Mouse (Mus musculus) CH12.LX (cell line): ENCODE results near the gene Pik3r2. TPM values are rescaled to one million over a fixed set of nuclear protein-coding genes. Genes with fewer than 3 reads are reported as not detected.

Experiments
- DNase-seq: peaks from one replicate; pipeline ENCODE4 v3.0.0-alpha.2; 2013; ENCODE audit errors: extremely low read depth
- H3K27ac ChIP-seq: 2 replicates; pipeline ENCODE4 v1.5.1; 2012; ENCODE audit warnings: low read depth, mild to moderate bottlenecking, control low read depth, moderate library complexity; ENCODE audit not compliant: insufficient read depth
- H3K27me3 ChIP-seq: replicated peaks from 2 replicates; pipeline ENCODE3; 2012; ENCODE audit warnings: inconsistent platforms
- H3K36me3 ChIP-seq, 2 experiments: replicated peaks in 1 of 2; 2 replicates each; pipeline versions ENCODE3 to v1.6.1; 2012; ENCODE audit warnings: inconsistent platforms in 1 of 2, low read length in 1 of 2, mild to moderate bottlenecking in 1 of 2, mixed read lengths in 1 of 2, moderate library complexity in 1 of 2; ENCODE audit not compliant: control insufficient read depth in 1 of 2, insufficient read depth in 1 of 2
- H3K4me1 ChIP-seq, 2 experiments: 2 replicates each; pipeline ENCODE4 v1.6.1; 2012; ENCODE audit warnings: inconsistent platforms in 1 of 2, moderate library complexity in 1 of 2; ENCODE audit not compliant: insufficient read depth in 2 of 2, control insufficient read depth in 1 of 2
- H3K4me2 ChIP-seq: 2 replicates; pipeline ENCODE4 v1.6.1; 2012; ENCODE audit warnings: low read depth, mild to moderate bottlenecking, control low read depth; ENCODE audit not compliant: poor library complexity, insufficient read depth, severe bottlenecking
- H3K4me3 ChIP-seq, 3 experiments: fragments of 150-350 bp in 1 of 3; sonication (generic) in 1 of 3; replicated peaks in 1 of 3; 2 replicates each; pipeline versions ENCODE3 to v1.5.1; 2011 to 2012; ENCODE audit warnings: low read depth in 2 of 3, low read length in 2 of 3, mild to moderate bottlenecking in 2 of 3, moderate library complexity in 2 of 3, control low read depth in 1 of 3, improper control_type of control experiment in 1 of 3, inconsistent platforms in 1 of 3, mixed read lengths in 1 of 3; ENCODE audit not compliant: poor library complexity in 1 of 3
- H3K79me2 ChIP-seq: replicated peaks from 2 replicates; pipeline ENCODE4 v1.6.1; 2012; ENCODE audit warnings: mild to moderate bottlenecking, moderate library complexity; ENCODE audit not compliant: control insufficient read depth, poor library complexity, insufficient read depth, severe bottlenecking; ENCODE audit errors: extremely low read depth
- H3K9ac ChIP-seq: 2 replicates; pipeline ENCODE4 v1.6.1; 2012; ENCODE audit warnings: low read depth, mild to moderate bottlenecking, control low read depth, moderate library complexity; ENCODE audit not compliant: insufficient read depth
- H3K9me3 ChIP-seq: replicated peaks from 2 replicates; pipeline ENCODE3; 2012; ENCODE audit warnings: low read length, inconsistent platforms, mixed read lengths
- BHLHE40 ChIP-seq: IDR thresholded peaks from 2 replicates; pipeline ENCODE4 v1.6.1; 2011; ENCODE audit warnings: mild to moderate bottlenecking, low read depth, low read length, improper control_type of control experiment
- CHD1 ChIP-seq: IDR thresholded peaks from 2 replicates; pipeline ENCODE4 v1.6.1; 2012; ENCODE audit warnings: low read depth, low read length, improper control_type of control experiment, inconsistent platforms
- CHD2 ChIP-seq: IDR thresholded peaks from 2 replicates; pipeline ENCODE4 v1.6.1; 2011; ENCODE audit warnings: low read length, improper control_type of control experiment
- ELF1 ChIP-seq: IDR thresholded peaks from 2 replicates; pipeline ENCODE4 v1.6.1; 2014; ENCODE audit warnings: low read depth, mild to moderate bottlenecking, inconsistent platforms, low read length, improper control_type of control experiment
- ETS1 ChIP-seq: conservative IDR thresholded peaks from 2 replicates; pipeline ENCODE4 v1.6.1; 2012; ENCODE audit warnings: low read depth, mild to moderate bottlenecking, inconsistent platforms, low read length, improper control_type of control experiment, moderate library complexity
- HCFC1 ChIP-seq: IDR thresholded peaks from 2 replicates; pipeline ENCODE4 v1.6.1; 2012; ENCODE audit warnings: low read depth, mild to moderate bottlenecking, inconsistent platforms, low read length, improper control_type of control experiment
- JUN ChIP-seq: IDR thresholded peaks from 2 replicates; pipeline ENCODE4 v1.6.1; 2011; ENCODE audit warnings: low read depth, mild to moderate bottlenecking, low read length, improper control_type of control experiment, moderate library complexity; ENCODE audit not compliant: insufficient read depth
- KAT2A ChIP-seq: IDR thresholded peaks from 2 replicates; pipeline ENCODE4 v1.6.1; 2012; ENCODE audit warnings: low read length, improper control_type of control experiment, inconsistent platforms; ENCODE audit not compliant: insufficient replicate concordance
- MAX ChIP-seq: IDR thresholded peaks from 2 replicates; pipeline ENCODE4 v1.6.1; 2011; ENCODE audit warnings: low read length, improper control_type of control experiment
- MAZ ChIP-seq: IDR thresholded peaks from 2 replicates; pipeline ENCODE4 v1.6.1; 2012; ENCODE audit warnings: low read depth, mild to moderate bottlenecking, inconsistent platforms, low read length, improper control_type of control experiment, moderate library complexity
- MEF2A ChIP-seq: IDR thresholded peaks from 2 replicates; pipeline ENCODE4 v1.6.1; 2014; ENCODE audit warnings: low read depth, mild to moderate bottlenecking, inconsistent platforms, low read length, improper control_type of control experiment, borderline replicate concordance
- MXI1 ChIP-seq: IDR thresholded peaks from 2 replicates; pipeline ENCODE4 v1.6.1; 2011; ENCODE audit warnings: mild to moderate bottlenecking, low read depth, low read length, improper control_type of control experiment
- MYC ChIP-seq: IDR thresholded peaks from 2 replicates; pipeline ENCODE4 v1.6.1; 2011; ENCODE audit warnings: low read depth, mild to moderate bottlenecking, improper control_type of control experiment, low read length
- NELFE ChIP-seq: IDR thresholded peaks from 2 replicates; pipeline ENCODE4 v1.6.1; 2011; ENCODE audit warnings: low read depth, low read length, improper control_type of control experiment
- NRF1 ChIP-seq: IDR thresholded peaks from 2 replicates; pipeline ENCODE4 v1.6.1; 2014; ENCODE audit warnings: low read depth, mild to moderate bottlenecking, inconsistent platforms, low read length, improper control_type of control experiment, moderate library complexity
- POLR2A ChIP-seq: IDR thresholded peaks from 2 replicates; pipeline ENCODE4 v1.6.1; 2011; ENCODE audit warnings: low read depth, mild to moderate bottlenecking, improper control_type of control experiment, low read length
- POLR2AphosphoS2 ChIP-seq: IDR thresholded peaks from 2 replicates; pipeline ENCODE4 v1.6.1; 2011; ENCODE audit warnings: low read depth, low read length, improper control_type of control experiment
- SIN3A ChIP-seq: IDR thresholded peaks from 2 replicates; pipeline ENCODE4 v1.6.1; 2012; ENCODE audit warnings: low read length, improper control_type of control experiment, inconsistent platforms
- SMC3 ChIP-seq: IDR thresholded peaks from 2 replicates; pipeline ENCODE4 v1.6.1; 2011; ENCODE audit warnings: low read depth, low read length, improper control_type of control experiment
- TBP ChIP-seq: conservative IDR thresholded peaks from 2 replicates; pipeline ENCODE4 v1.6.1; 2011; ENCODE audit warnings: low read depth, low read length, improper control_type of control experiment
- TCF12 ChIP-seq: IDR thresholded peaks from 2 replicates; pipeline ENCODE4 v1.6.1; 2014; ENCODE audit warnings: low read depth, mild to moderate bottlenecking, inconsistent platforms, low read length, improper control_type of control experiment
- UBTF ChIP-seq: IDR thresholded peaks from 2 replicates; pipeline ENCODE4 v1.6.1; 2012; ENCODE audit warnings: low read depth, mild to moderate bottlenecking, inconsistent platforms, low read length, improper control_type of control experiment, moderate library complexity
- USF1 ChIP-seq: IDR thresholded peaks from 2 replicates; pipeline ENCODE4 v1.6.1; 2014; ENCODE audit warnings: low read depth, mild to moderate bottlenecking, inconsistent platforms, low read length, improper control_type of control experiment
- USF2 ChIP-seq: conservative IDR thresholded peaks from 2 replicates; pipeline ENCODE4 v1.6.1; 2011; ENCODE audit warnings: low read depth, low read length, improper control_type of control experiment
- ZC3H11A ChIP-seq: IDR thresholded peaks from 2 replicates; pipeline ENCODE4 v1.6.1; 2012; ENCODE audit warnings: low read depth, mild to moderate bottlenecking, inconsistent platforms, low read length, improper control_type of control experiment
- ZMIZ1 ChIP-seq: IDR thresholded peaks from 2 replicates; pipeline ENCODE4 v1.6.1; 2012; ENCODE audit warnings: low read depth, mild to moderate bottlenecking, inconsistent platforms, low read length, improper control_type of control experiment
- ZNF384 ChIP-seq: IDR thresholded peaks from 2 replicates; pipeline ENCODE4 v1.6.1; 2012; ENCODE audit warnings: low read depth, low read length, improper control_type of control experiment, inconsistent platforms
- dilution Hi-C: fragments of 300-500 bp; cut with MboI; formaldehyde crosslinking; loops from 2 replicates; pipeline ENCODE4 v1.14.3; 2020; ENCODE audit warnings: low sequenced_read_pairs; ENCODE audit not compliant: extremely low pct_unique_long_range_greater_than_20kb, extremely low pct_ligation_motif_present
- in situ Hi-C: fragments of 300-500 bp; cut with MboI; formaldehyde crosslinking; loops from 3 replicates; pipeline ENCODE4 v1.14.3; 2019; ENCODE audit warnings: low sequenced_read_pairs, low pct_ligation_motif_present, low pct_unique_long_range_greater_than_20kb, mixed read lengths
- polyA plus RNA-seq: library from polyadenylated mRNA; unstranded; fragments of >175 nt; gene quantifications from 2 replicates; pipeline ENCODE4 v1.2.1, GENCODE M21; 2012; ENCODE audit warnings: low read depth; ENCODE audit not compliant: insufficient read length
- total RNA-seq, 2 experiments: library from RNA; depleted of rRNA; stranded (reverse); fragments of 300-350 nt in 1 of 2; fragments of >200 nt in 1 of 2; gene quantifications; 2 replicates each; pipeline ENCODE4 v1.2.3; 2012 to 2014

The Pik3r2 gene
- total RNA-seq (2012; rRNA removed) = 37.4 and 45.9 TPM in 2 replicates
- 12.4 and 13.8 TPM in 2 replicates for total RNA-seq (2014; rRNA removed)
- polyA plus RNA-seq = 16.3 and 25.8 TPM in 2 replicates

DNA sequence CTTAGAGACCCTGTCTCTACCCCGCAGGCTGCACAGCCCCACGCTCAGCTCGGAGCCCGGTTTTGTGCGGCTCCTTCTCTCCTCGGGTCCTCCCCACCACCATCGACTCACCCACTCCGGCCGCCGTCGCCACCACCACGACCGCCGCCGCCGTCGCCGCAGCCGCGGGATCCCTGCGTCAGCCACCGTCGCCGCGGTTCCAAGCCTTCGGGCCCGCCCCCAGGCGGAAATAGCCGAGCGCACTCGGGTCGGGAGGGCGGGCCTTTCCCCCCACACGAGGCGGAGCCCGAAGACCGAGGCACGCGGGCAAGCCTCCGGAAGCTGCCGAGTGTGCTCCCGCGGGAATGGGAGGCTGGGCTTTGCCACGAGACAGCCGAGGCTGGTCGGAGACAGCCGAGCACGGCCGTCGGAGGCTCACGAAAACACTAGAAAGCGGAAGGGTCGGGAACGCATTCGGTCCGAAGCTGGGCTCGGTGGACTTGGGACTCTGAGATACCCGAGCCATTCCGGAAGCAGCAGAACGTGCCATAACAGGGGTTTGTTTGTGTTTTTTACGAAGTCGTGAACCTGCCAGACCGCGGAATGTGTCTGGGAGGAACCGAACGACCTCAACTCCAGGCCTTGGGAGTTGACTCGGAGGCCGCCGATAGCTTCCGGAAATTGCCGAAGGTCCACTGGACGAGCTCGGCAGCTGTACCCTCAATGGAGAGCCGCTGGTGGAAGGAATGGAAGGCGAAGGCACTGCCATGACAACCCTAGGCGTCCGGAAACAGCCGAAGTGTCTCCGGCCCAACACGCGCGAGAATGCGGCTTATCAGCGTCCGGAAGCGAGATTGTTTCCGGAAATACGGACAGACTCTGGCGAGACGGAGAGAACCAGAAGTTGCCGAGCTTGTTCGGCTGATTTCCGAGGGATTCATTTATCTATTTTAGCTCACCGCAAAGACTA, at the start of gene Pik3r2:
Pik3r2 (minus strand) TSS at position 218 of the 949 bp plus-strand sequence.
- peaks cover 40 to 66% of the 10 kb centered on the region in 2 experiments for H3K36me3 ChIP-seq
- no peaks in the 10 kb centered on the region for H3K27me3 ChIP-seq
- TF ChIP-seq HCFC1 (peak; percentile 84), MAZ (no peak), MYC (peak; percentile 80), MEF2A (peak; percentile 23; the same call in 1 of the 2 replicates), NELFE (peak; percentile 4; the same call in 1 of the 2 replicates), MXI1 (peak; percentile 96), ETS1 (peak; percentile 24; the same call in 1 of the 2 replicates), SIN3A (peak; percentile 100), JUN (no peak), CHD1 (peak; percentile 69; the same call in 1 of the 2 replicates), KAT2A (peak; percentile 81; the same call in 1 of the 2 replicates), TBP (0 out of 2 replicates have a peak, but pooled peaks have one; percentile 34), ZC3H11A (no peak), NRF1 (peak; percentile 30; the same call in 1 of the 2 replicates), CHD2 (peak; percentile 99), BHLHE40 (peak; percentile 88), SMC3 (no peak), ELF1 (peak; percentile 97), UBTF (0 out of 2 replicates have a peak, but pooled peaks have one; percentile 45), ZNF384 (no peak), USF2 (no peak), TCF12 (peak; percentile 43; the same call in 1 of the 2 replicates), ZMIZ1 (peak; percentile 88; the same call in 1 of the 2 replicates), POLR2A (peak; percentile 83), POLR2AphosphoS2 (0 out of 2 replicates have a peak, but pooled peaks have one; percentile 27), MAX (peak; percentile 62), USF1 (no peak; the same call in 1 of the 2 replicates)
- dilution Hi-C loops (no loop called here), in situ Hi-C loops (no loop called here)
- DNase-seq = peak; percentile 97
- peak within 1 kb of the TSS; percentile 86 for H3K9ac ChIP-seq
- peaks cover 7% of the 10 kb centered on the region; the same call in 1 of the 2 replicates for H3K79me2 ChIP-seq
- H3K4me3 ChIP-seq = peak within 1 kb of the TSS; percentile 84 to 93 (median 92)
- H3K27ac ChIP-seq = peak within 1 kb of the TSS; percentile 97
- H3K4me2 ChIP-seq = peak within 1 kb of the TSS; percentile 88
- H3K4me1 ChIP-seq = peaks cover 45 to 55% of the 10 kb centered on the region in 2 experiments
- no peaks in the 10 kb centered on the region for H3K9me3 ChIP-seq
